Mouse (Mus musculus): Measurements from ENCODE around the gene Cacna2d1. TPM values are rescaled to one million over a fixed set of nuclear protein-coding genes. Genes with fewer than 3 reads are reported as not detected.

Cacna2d1 gene
- polyA plus RNA-seq, 1 experiment from 2014 or later = 14.6 TPM

GRCm38 (mm10) chr5:16136839-16137238 lies 202.3 kb downstream of the Cacna2d1 start:
- Histone ChIP-seq H3K4me1 (replicated peaks) (no peaks in the 10 kb centered on the region), H3K9ac (no peak overlapping the region), H3K4me2 (replicated peaks) (no peak overlapping the region), H3K36me3 (no peaks in the 10 kb centered on the region), H3K27me3 (replicated peaks) (no peaks in the 10 kb centered on the region), H3K4me3 (replicated peaks) (no peak overlapping the region), H3K9me3 (no peaks in the 10 kb centered on the region), H3K27ac (no peak overlapping the region)
- ATAC-seq = no peak
- 68% methylated on average over 2 of the region's 2 CpGs for WGBS

DNA sequence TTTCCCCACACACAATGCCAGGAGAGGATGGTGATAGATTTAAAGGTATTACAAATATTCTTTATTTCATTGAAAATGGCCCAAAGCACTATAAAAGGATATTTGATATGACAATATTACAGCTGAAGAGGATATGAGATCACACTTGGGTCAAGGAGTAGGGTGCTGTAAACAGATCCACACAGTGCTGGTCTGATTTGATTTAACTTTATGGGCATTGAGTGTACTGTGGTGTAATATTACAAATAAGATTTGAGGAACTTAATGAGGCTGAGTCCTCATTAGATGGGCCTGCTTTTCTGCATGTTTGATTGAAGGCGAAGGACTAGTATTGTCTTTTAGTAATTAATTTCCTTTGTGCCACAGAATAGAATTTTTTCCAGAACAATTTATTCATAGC lies 212.1 kb downstream of the Cacna2d1 start:
- Histone ChIP-seq H3K9me3 (no peaks in the 10 kb centered on the region), H3K27me3 (replicated peaks) (no peaks in the 10 kb centered on the region), H3K4me3 (replicated peaks) (no peak overlapping the region), H3K9ac (no peak overlapping the region), H3K4me2 (replicated peaks) (no peak overlapping the region), H3K4me1 (replicated peaks) (no peaks in the 10 kb centered on the region), H3K36me3 (no peaks in the 10 kb centered on the region), H3K27ac (no peak overlapping the region)
- 90% methylated on average over 1 of the region's 1 CpGs for WGBS
- no peak for ATAC-seq

DNA sequence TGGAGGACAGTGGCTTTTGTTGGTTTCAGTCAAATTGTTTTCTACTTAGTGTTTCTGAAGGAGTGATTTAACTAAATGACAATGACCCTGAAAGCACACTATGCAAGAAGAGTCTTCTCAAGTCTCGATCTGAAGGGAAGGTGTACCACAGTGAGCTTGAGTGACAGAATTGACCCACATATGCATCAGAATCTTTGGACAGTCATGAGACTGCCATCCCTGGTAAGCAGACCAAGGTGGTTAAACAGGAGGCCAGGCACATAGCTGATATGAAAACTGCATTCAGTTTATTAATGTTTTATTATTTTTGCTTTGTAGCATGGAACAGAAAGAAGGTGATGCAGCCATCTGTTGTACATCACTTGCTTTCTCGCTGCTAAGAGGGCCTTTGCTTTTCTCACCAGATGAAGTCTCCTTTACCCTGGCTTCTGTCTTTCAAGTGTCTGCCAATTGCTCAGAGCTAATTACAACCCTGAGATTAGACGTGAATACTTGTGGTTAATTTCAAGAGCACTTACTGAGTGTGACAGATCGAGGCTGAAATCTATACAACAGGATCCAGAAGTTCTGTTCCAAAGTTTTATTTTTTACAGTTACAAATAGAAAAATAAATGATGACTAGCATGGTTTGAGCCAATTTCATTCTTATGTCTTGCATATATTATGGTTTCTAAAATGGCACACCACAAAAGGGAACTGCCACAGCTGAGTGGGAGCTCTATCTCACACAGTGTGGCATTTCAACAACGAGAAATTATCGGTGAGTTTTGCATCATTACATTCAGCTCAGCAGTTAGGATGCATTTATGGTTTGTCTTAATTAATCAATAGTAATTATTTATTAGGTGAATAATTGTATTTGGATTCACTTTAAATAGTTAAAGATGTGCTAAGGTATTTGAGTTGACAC lies 221.1 kb downstream of the Cacna2d1 start:
- no peak overlapping the region for H3K27ac ChIP-seq
- no peaks in the 10 kb centered on the region for H3K27me3 ChIP-seq (replicated peaks)
- H3K4me2 ChIP-seq (replicated peaks) = no peak overlapping the region
- no peaks in the 10 kb centered on the region for H3K9me3 ChIP-seq
- no peak for ATAC-seq
- no peak overlapping the region for H3K4me3 ChIP-seq (replicated peaks)
- no peaks in the 10 kb centered on the region for H3K4me1 ChIP-seq (replicated peaks)
- H3K9ac ChIP-seq = no peak overlapping the region
- H3K36me3 ChIP-seq = no peaks in the 10 kb centered on the region
- WGBS = 72% methylated on average over 6 of the region's 6 CpGs

GRCm38 (mm10) chr5:16163270-16163669 lies 228.8 kb downstream of the Cacna2d1 start:
- no peaks in the 10 kb centered on the region for H3K9me3 ChIP-seq
- ATAC-seq = no peak
- H3K36me3 ChIP-seq = no peaks in the 10 kb centered on the region
- H3K27me3 ChIP-seq (replicated peaks) = no peaks in the 10 kb centered on the region
- H3K9ac ChIP-seq = no peak overlapping the region
- H3K4me3 ChIP-seq (replicated peaks) = no peak overlapping the region
- H3K27ac ChIP-seq = no peak overlapping the region
- H3K4me1 ChIP-seq (replicated peaks) = no peaks in the 10 kb centered on the region
- no peak overlapping the region for H3K4me2 ChIP-seq (replicated peaks)

- H3K27ac ChIP-seq = no peak overlapping the region
- WGBS = 58% methylated on average over 12 of the region's 12 CpGs
- no peaks in the 10 kb centered on the region for H3K4me1 ChIP-seq (replicated peaks)
- H3K9me3 ChIP-seq = no peaks in the 10 kb centered on the region
- no peaks in the 10 kb centered on the region for H3K36me3 ChIP-seq
- H3K4me3 ChIP-seq (replicated peaks) = no peak overlapping the region
- H3K9ac ChIP-seq = no peak overlapping the region
- ATAC-seq = no peak
- H3K4me2 ChIP-seq (replicated peaks) = no peak overlapping the region
- H3K27me3 ChIP-seq (replicated peaks) = no peaks in the 10 kb centered on the region
These were observed 231.8 kb downstream of the Cacna2d1 start for GRCm38 (mm10) chr5:16166117-16166867.

DNA sequence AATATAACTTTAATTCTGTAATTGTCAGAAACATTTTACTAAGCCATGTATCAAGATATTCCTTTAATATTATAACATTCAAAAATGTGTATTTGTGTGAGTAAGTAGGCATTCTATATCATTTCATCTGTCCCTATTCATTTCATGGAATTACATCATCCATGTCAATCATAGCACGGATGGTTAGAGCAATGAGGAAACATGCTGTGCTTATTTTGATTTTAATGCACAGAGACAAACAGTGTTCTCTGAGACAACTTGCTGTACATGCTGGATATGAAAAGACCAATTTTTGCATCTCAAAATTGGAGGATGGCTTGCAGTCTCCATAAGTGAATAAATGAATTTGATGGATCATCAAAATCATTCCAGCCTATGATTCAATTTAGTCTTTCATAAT lies 232.4 kb downstream of the Cacna2d1 start:
- Histone ChIP-seq H3K27me3 (replicated peaks) (no peaks in the 10 kb centered on the region), H3K4me2 (replicated peaks) (no peak overlapping the region), H3K36me3 (no peaks in the 10 kb centered on the region), H3K9me3 (no peaks in the 10 kb centered on the region), H3K4me1 (replicated peaks) (no peaks in the 10 kb centered on the region), H3K9ac (no peak overlapping the region), H3K4me3 (replicated peaks) (no peak overlapping the region), H3K27ac (no peak overlapping the region)
- ATAC-seq = no peak
- WGBS = 83% methylated on average over 1 of the region's 1 CpGs

- no peaks in the 10 kb centered on the region for H3K36me3 ChIP-seq
- 87% methylated on average over 7 of the region's 7 CpGs for WGBS
- H3K27ac ChIP-seq = no peak overlapping the region
- no peaks in the 10 kb centered on the region for H3K9me3 ChIP-seq
- H3K27me3 ChIP-seq (replicated peaks) = no peaks in the 10 kb centered on the region
- no peak overlapping the region for H3K9ac ChIP-seq
- no peak overlapping the region for H3K4me2 ChIP-seq (replicated peaks)
- no peak overlapping the region for H3K4me3 ChIP-seq (replicated peaks)
- ATAC-seq = no peak
- no peaks in the 10 kb centered on the region for H3K4me1 ChIP-seq (replicated peaks)
These were observed 246.6 kb downstream of the Cacna2d1 start for GRCm38 (mm10) chr5:16181041-16181440.

- no peak overlapping the region for H3K9ac ChIP-seq
- no peaks in the 10 kb centered on the region for H3K36me3 ChIP-seq
- H3K4me1 ChIP-seq (replicated peaks) = no peaks in the 10 kb centered on the region
- no peak overlapping the region for H3K27ac ChIP-seq
- H3K27me3 ChIP-seq (replicated peaks) = no peaks in the 10 kb centered on the region
- no peaks in the 10 kb centered on the region for H3K9me3 ChIP-seq
- WGBS = 94% methylated on average over 1 of the region's 1 CpGs
- no peak overlapping the region for H3K4me3 ChIP-seq (replicated peaks)
- no peak for ATAC-seq
- no peak overlapping the region for H3K4me2 ChIP-seq (replicated peaks)
These were observed 249.6 kb downstream of the Cacna2d1 start for GRCm38 (mm10) chr5:16184064-16184463.

DNA sequence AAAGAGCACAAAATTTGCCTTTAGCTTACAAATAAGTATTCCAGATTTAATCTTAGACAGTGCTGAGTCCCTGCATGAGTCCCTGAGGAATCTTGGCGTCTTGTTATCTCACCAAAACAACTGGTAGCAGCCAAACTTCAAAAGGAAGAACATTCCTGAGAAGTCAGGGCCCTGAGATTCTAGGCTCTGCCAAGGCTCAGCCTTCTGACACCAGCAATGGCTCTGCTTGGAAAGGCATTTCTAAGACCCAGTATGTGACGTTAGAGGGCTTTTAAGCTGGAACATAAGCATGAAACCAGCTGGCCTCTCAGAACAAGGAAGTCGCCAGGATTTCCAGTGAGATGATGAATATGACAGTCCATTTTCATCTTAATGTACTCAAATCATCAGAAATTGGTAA lies 253.4 kb downstream of the Cacna2d1 start:
- no peak overlapping the region for H3K4me2 ChIP-seq (replicated peaks)
- 28% methylated on average over 3 of the region's 3 CpGs for WGBS
- ATAC-seq = no peak
- no peaks in the 10 kb centered on the region for H3K27me3 ChIP-seq (replicated peaks)
- no peaks in the 10 kb centered on the region for H3K9me3 ChIP-seq
- no peak overlapping the region for H3K27ac ChIP-seq
- no peak overlapping the region for H3K9ac ChIP-seq
- no peaks in the 10 kb centered on the region for H3K36me3 ChIP-seq
- no peaks in the 10 kb centered on the region for H3K4me1 ChIP-seq (replicated peaks)
- no peak overlapping the region for H3K4me3 ChIP-seq (replicated peaks)

DNA sequence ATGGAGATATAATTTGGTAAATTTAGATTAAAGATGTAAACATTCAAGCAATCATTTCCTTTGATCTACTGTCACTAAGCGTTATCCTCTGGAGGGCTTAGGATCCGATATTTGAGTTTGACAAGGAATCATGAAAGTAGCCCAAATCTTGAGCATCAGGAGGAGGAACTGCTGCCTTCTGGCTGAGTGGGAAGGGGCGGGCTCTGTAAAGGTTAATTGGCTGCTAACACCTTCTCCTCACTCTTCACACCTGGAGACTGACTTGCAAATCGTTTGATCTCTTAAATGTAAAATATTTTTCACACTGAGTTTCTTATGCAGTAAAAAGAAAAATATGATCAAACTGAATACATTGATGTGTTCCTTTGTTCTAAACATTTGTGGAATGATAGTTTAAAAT lies 255.4 kb downstream of the Cacna2d1 start:
- H3K27ac ChIP-seq = no peak overlapping the region
- no peak overlapping the region for H3K4me3 ChIP-seq (replicated peaks)
- no peaks in the 10 kb centered on the region for H3K4me1 ChIP-seq (replicated peaks)
- no peak overlapping the region for H3K9ac ChIP-seq
- no peaks in the 10 kb centered on the region for H3K9me3 ChIP-seq
- no peak overlapping the region for H3K4me2 ChIP-seq (replicated peaks)
- WGBS = 58% methylated on average over 4 of the region's 4 CpGs
- no peaks in the 10 kb centered on the region for H3K36me3 ChIP-seq
- ATAC-seq = no peak
- no peaks in the 10 kb centered on the region for H3K27me3 ChIP-seq (replicated peaks)

GRCm38 (mm10) chr5:16191165-16191564 lies 256.7 kb downstream of the Cacna2d1 start:
- no peak overlapping the region for H3K9ac ChIP-seq
- no peak overlapping the region for H3K4me2 ChIP-seq (replicated peaks)
- H3K27ac ChIP-seq = no peak overlapping the region
- no peaks in the 10 kb centered on the region for H3K4me1 ChIP-seq (replicated peaks)
- H3K36me3 ChIP-seq = no peaks in the 10 kb centered on the region
- no peak overlapping the region for H3K4me3 ChIP-seq (replicated peaks)
- 86% methylated on average over 3 of the region's 3 CpGs for WGBS
- H3K9me3 ChIP-seq = no peaks in the 10 kb centered on the region
- H3K27me3 ChIP-seq (replicated peaks) = no peaks in the 10 kb centered on the region
- ATAC-seq = no peak

DNA sequence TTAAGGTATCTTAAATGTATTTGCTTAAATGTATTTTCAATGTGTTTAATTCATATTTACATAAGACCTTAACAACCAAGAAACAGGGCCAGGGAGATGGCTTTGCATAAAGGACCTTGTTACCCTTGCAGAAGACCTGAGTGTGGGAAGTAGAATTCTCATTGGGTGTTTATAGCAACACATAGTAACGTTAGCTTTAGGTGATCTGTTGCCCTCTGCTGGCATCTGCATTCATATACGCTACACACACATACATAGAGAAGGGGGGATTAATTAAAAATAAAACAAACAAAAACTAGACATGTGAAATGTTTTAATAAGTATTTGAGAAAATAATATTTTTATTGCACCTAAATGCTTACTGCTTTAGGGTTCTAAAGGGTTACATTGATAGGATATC lies 265.3 kb downstream of the Cacna2d1 start:
- H3K4me3 ChIP-seq (replicated peaks) = no peak overlapping the region
- no peak overlapping the region for H3K27ac ChIP-seq
- H3K9ac ChIP-seq = no peak overlapping the region
- WGBS = 52% methylated on average over 2 of the region's 2 CpGs
- H3K27me3 ChIP-seq (replicated peaks) = no peaks in the 10 kb centered on the region
- ATAC-seq = no peak
- no peaks in the 10 kb centered on the region for H3K9me3 ChIP-seq
- H3K4me2 ChIP-seq (replicated peaks) = no peak overlapping the region
- H3K4me1 ChIP-seq (replicated peaks) = no peaks in the 10 kb centered on the region
- no peaks in the 10 kb centered on the region for H3K36me3 ChIP-seq

DNA sequence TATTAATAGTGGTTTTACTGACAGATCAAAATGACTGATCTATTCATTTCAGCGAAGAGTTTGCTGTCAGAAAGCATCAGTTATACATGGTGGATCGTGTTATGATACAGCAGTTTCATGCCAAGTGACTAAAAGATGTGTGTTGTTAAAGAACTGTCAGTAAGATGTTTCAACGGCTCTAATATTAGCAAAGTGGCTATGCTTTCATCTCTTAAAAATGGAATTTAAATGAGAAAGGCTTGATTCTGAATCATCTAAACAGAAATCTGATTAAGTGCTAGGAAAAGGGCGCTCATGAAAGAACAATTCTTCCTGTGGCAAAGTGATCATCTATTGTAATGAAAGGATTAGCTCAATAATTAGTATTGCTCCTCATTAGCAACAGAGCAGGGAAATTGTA lies 287.5 kb downstream of the Cacna2d1 start:
- Histone ChIP-seq H3K9me3 (no peaks in the 10 kb centered on the region), H3K27ac (no peak overlapping the region), H3K4me1 (replicated peaks) (no peaks in the 10 kb centered on the region), H3K27me3 (replicated peaks) (no peaks in the 10 kb centered on the region), H3K4me2 (replicated peaks) (no peak overlapping the region), H3K4me3 (replicated peaks) (no peak overlapping the region), H3K36me3 (no peaks in the 10 kb centered on the region), H3K9ac (no peak overlapping the region)
- no peak for ATAC-seq
- 79% methylated on average over 4 of the region's 4 CpGs for WGBS
